Mouse (Mus musculus) lung, postnatal 0 days (tissue): ENCODE measurements around the gene Hoxb9.
A peak's percentile ranks its signal among the peaks of the same experiment; 100 is the strongest.

Experiments used
- CTCF ChIP-seq: IDR thresholded peaks from 2 replicates; pipeline ENCODE4 v1.5.1; 2016; ENCODE audit warnings: antibody characterized with exemption, mild to moderate bottlenecking
- EP300 ChIP-seq: IDR thresholded peaks from 2 replicates; pipeline ENCODE4 v1.6.1; 2016; ENCODE audit warnings: antibody characterized with exemption, mild to moderate bottlenecking, control low read depth

DNA sequence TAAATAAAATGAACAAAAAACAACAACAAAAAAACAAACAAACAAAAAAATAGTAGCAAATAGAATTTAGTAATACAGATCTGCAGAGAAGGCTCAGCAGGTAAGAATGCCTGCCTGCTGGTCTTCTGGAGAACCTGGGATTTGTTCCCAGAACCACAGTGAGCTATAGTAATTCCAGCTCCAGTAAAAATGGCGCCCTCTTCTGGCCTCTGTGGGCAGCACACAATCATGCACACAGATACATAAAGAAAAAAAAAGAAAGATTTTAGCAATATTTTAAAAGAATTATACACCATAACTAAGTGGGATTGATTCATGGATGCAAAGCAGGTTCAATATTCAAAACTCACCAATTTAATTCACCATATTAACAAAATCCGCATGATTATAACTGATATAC, 47.4 kb upstream of the Hoxb9 start:
- TF ChIP-seq CTCF = peak; percentile 33
- TF ChIP-seq EP300 = no peak
